Mouse (Mus musculus): ENCODE results near the gene Hoxc13.
A peak's percentile ranks its signal among the peaks of the same experiment; 100 is the strongest.

GRCm38 (mm10) chr15:102976171-102976570, 55.3 kb downstream of the Hoxc13 start, which contains the start of gene Hoxc9:
- TF ChIP-seq TCF12 (IDR thresholded peaks at IDR 0.05; ENCODE audit: insufficient read depth, poor library complexity, severe bottlenecking) (no peak), POLR2A (IDR thresholded peaks at IDR 0.05; ENCODE audit: insufficient read length, low read depth) (peak; percentile 44), MYOD1 (IDR thresholded peaks at IDR 0.05; ENCODE audit: control insufficient read depth in 1 of 3, insufficient read length in 2 of 3, low read depth in 2 of 3) (peak in 1 of 3 experiments; percentile 30), USF1 (IDR thresholded peaks at IDR 0.05; ENCODE audit: low read depth) (no peak), POLR2AphosphoS2 (IDR thresholded peaks at IDR 0.05; ENCODE audit: insufficient read length, low read depth) (peak; percentile 50), MYOG (IDR thresholded peaks at IDR 0.05; ENCODE audit: control insufficient read depth in 1 of 3, insufficient read depth in 1 of 3, insufficient read length in 2 of 3, low read depth in 2 of 3) (no peak), E2F4 (IDR thresholded peaks at IDR 0.05; ENCODE audit: insufficient read depth) (no peak)
